Mouse (Mus musculus) embryonic fibroblast, embryonic 13.5 days (primary cell): ENCODE data around the gene Sp6.

Experiments
- CTCF ChIP-seq: IDR thresholded peaks from 2 replicates; pipeline ENCODE4 v1.5.1; 2011; ENCODE audit warnings: mild to moderate bottlenecking, control low read depth, low read length, moderate library complexity, borderline replicate concordance; ENCODE audit not compliant: insufficient read depth
- POLR2A ChIP-seq: IDR thresholded peaks from 2 replicates; pipeline ENCODE4 v1.6.1; 2011; ENCODE audit warnings: low read depth, mild to moderate bottlenecking, control low read depth, low read length, moderate library complexity

- no peak for TF ChIP-seq POLR2A
- TF ChIP-seq CTCF = no peak
Observed at GRCm38 (mm10) chr11:97018583-97019344, 5.6 kb downstream of the Sp6 start.
